21 mouse cellular contexts compared by ENCODE assay signal in the genomic region with DNA sequence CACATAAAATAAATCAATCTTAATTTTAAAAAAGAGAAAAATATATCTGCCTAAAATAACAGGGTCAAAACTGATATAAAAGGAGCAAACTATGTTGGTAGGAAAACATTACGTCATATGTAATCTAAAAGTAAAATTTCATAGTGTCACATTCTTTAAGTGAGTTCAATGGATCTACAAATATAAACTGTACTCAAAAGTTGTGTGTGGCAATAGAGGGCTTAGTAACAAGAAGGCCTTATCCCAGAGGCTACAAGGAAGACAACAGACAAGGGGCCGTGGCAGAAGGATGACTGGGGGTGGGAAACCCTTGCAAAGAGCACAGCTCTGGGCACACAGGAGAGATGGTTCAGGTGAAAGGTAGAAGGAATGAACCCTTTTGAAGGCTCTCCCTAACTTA. TPM values are rescaled to one million over a fixed set of nuclear protein-coding genes. Genes with fewer than 3 reads are reported as not detected.
DNase-seq lines count a peak whose midpoint lies in the region; ATAC-seq and TF ChIP-seq lines count a peak whose summit lies in the region.
"Had no signal": no experiment of that assay in that cellular context is flagged by ENCODE, and none has a peak within 500 bp of the region (broad histone marks: within the 10 kb centered on the region; RNA-seq: fewer than 3 reads in every experiment).

No protein-coding gene starts in this region.

- 92% methylated on average over 2 of the region's 2 CpGs for WGBS in heart, embryonic 12.5 days
- 75% methylated on average over 2 of the region's 2 CpGs for WGBS in lung, embryonic 15.5 days
- WGBS in lung, postnatal 0 days = 63% methylated on average over 2 of the region's 2 CpGs

- no peak for TF ChIP-seq CTCF in lung, postnatal 0 days (IDR thresholded peaks at IDR 0.05)

- H3K9me3 ChIP-seq in heart, embryonic 12.5 days (replicated peaks) = no peaks in the 10 kb centered on the region
- no peaks in the 10 kb centered on the region for H3K9me3 ChIP-seq in lung, embryonic 15.5 days
- no peaks in the 10 kb centered on the region for H3K9me3 ChIP-seq in lung, postnatal 0 days (ENCODE audit: low read length)
- H3K9me3 ChIP-seq: G1E had no signal

- no peak for ATAC-seq in heart, embryonic 12.5 days (ENCODE audit: insufficient number of reproducible peaks, low FRiP score)
- no peak for ATAC-seq in lung, embryonic 15.5 days (ENCODE audit: borderline replicate concordance, extremely low read depth, low FRiP score, low TSS enrichment)
- peak; percentile 67 for ATAC-seq in lung, postnatal 0 days
- ATAC-seq: activated CD4-positive, CD25-positive, alpha-beta regulatory T cell, adult 4 months; CD4-positive, CD25-positive, alpha-beta regulatory T cell, adult 4 months; Patski had no signal

- 0 out of 2 replicates have a peak overlapping the region, but pooled peaks have one; percentile 1 for H3K27ac ChIP-seq in heart, embryonic 12.5 days (ENCODE audit: poor library complexity, severe bottlenecking)
- H3K27ac ChIP-seq in lung, embryonic 15.5 days = 0 out of 2 replicates have a peak overlapping the region, but pooled peaks have one; percentile 22
- peak overlapping the region; percentile 64; the same call in 1 of the 2 replicates for H3K27ac ChIP-seq in lung, postnatal 0 days (ENCODE audit: low read length)

- H3K27me3 ChIP-seq in heart, embryonic 12.5 days (replicated peaks) = no peaks in the 10 kb centered on the region
- H3K27me3 ChIP-seq in lung, embryonic 15.5 days = no peaks in the 10 kb centered on the region
- H3K27me3 ChIP-seq in lung, postnatal 0 days (replicated peaks; ENCODE audit: insufficient read depth, low read length) = no peaks in the 10 kb centered on the region
- H3K27me3 ChIP-seq: CH12.LX, Patski had no signal

- H3K4me1 ChIP-seq in heart, embryonic 12.5 days (replicated peaks) = 0 out of 2 replicates have a peak, but pooled peaks cover 3% of the 10 kb centered on the region
- H3K4me1 ChIP-seq in lung, embryonic 15.5 days = no peaks in the 10 kb centered on the region
- H3K4me1 ChIP-seq in lung, postnatal 0 days (ENCODE audit: insufficient read depth, low read depth, low read length) = peaks cover 3% of the 10 kb centered on the region; the same call in 1 of the 2 replicates

- H3K9ac ChIP-seq in heart, embryonic 12.5 days = no peak overlapping the region
- no peak overlapping the region for H3K9ac ChIP-seq in lung, embryonic 15.5 days
- H3K9ac ChIP-seq in lung, postnatal 0 days (replicated peaks; ENCODE audit: low read depth) = no peak overlapping the region

- no peak overlapping the region for H3K4me2 ChIP-seq in heart, embryonic 12.5 days
- H3K4me2 ChIP-seq in lung, embryonic 15.5 days = no peak overlapping the region
- no peak overlapping the region for H3K4me2 ChIP-seq in lung, postnatal 0 days (replicated peaks; ENCODE audit: low read depth, low read length)

- no peak overlapping the region for H3K4me3 ChIP-seq in heart, embryonic 12.5 days
- no peak overlapping the region for H3K4me3 ChIP-seq in lung, embryonic 15.5 days
- no peak overlapping the region for H3K4me3 ChIP-seq in lung, postnatal 0 days (ENCODE audit: low read depth, low read length)

- peaks cover 42% of the 10 kb centered on the region for H3K36me3 ChIP-seq in heart, embryonic 12.5 days
- peaks cover 11% of the 10 kb centered on the region; the same call in 1 of the 2 replicates for H3K36me3 ChIP-seq in lung, embryonic 15.5 days
- no peaks in the 10 kb centered on the region for H3K36me3 ChIP-seq in lung, postnatal 0 days (ENCODE audit: insufficient read depth, low read length)

- TF ChIP-seq EP300 in lung, postnatal 0 days (IDR thresholded peaks at IDR 0.05) = no peak

- DNase-seq in heart, postnatal 4 days = no peak
- no peak for DNase-seq in lung, postnatal 4 days
- peak; percentile 61 for DNase-seq in lung, postnatal 0 days (ENCODE audit: low spot score)
- DNase-seq in lung, postnatal 14 days = no peak
- DNase-seq in fat pad, adult 2 months (ENCODE audit: extremely low read depth, low read depth, low spot score) = peak; percentile 19
- DNase-seq in cerebellum, adult 11 months = no peak
- DNase-seq: adrenal gland, adult 2 months; adrenal gland, adult 8-10 months; adrenal gland, postnatal 10 days; adrenal gland, postnatal 25 days; adrenal gland, postnatal 36 days; B cell, adult 2 months; cerebellum, adult 11-12 months; cerebellum, adult 18-20 months had no signal

RNA-seq across cellular contexts. Expression of gene C2cd5, which starts 50.8 kb away (rescaled TPM):
- 25.1 and 25.6 TPM in 2 replicates for polyA plus RNA-seq in heart, embryonic 12.5 days (2016; fragmentation: Nextera tagmentation; extraction: Ambion mirVana)
- 10 to 100 TPM; 21.5 to 24.9 TPM for total RNA-seq in heart, postnatal 4 days (2021)
- polyA plus RNA-seq in lung, embryonic 15.5 days (2015; fragmentation: Nextera tagmentation; extraction: Ambion mirVana) = 21.2 and 25.2 TPM in 2 replicates
- polyA plus RNA-seq in lung, postnatal 0 days (2015; fragmentation: Nextera tagmentation; extraction: Ambion mirVana) = 8.7 and 9.0 TPM in 2 replicates

Comparison
In these comparisons a context has a peak if more than half of its experiments do, and no peak if none do; other contexts are left out.
1. DNase-seq: peak in lung, postnatal 0 days (single experiment) and fat pad, adult 2 months (single experiment); none in heart, postnatal 4 days (single experiment), lung, postnatal 4 days (0 of 2), lung, postnatal 14 days (single experiment) and cerebellum, adult 11 months (single experiment).
2. H3K27ac ChIP-seq: peak in every context shown above with its lines; median percentile 64 in lung, postnatal 0 days; 22 in lung, embryonic 15.5 days; 1 in heart, embryonic 12.5 days.